Mouse (Mus musculus): ENCODE measurements around the gene Fgfr2. TPM values are rescaled to one million over a fixed set of nuclear protein-coding genes. Genes with fewer than 3 reads are reported as not detected.

Fgfr2 gene
- total RNA-seq, 2 experiments from 2014 or later, result 43.7 to 44.3 TPM

GRCm38 (mm10) chr7:132153725-132154147 is 969.4 kb downstream of the Fgfr2 start:
- no peak for DNase-seq (ENCODE audit: extremely low spot score in 1 of 2, low spot score in 1 of 2)

GRCm38 (mm10) chr7:132145227-132145800 is 977.8 kb downstream of the Fgfr2 start:
- DNase-seq (ENCODE audit: extremely low spot score in 1 of 2, low spot score in 1 of 2), result no peak

- no peak for DNase-seq (ENCODE audit: extremely low spot score in 1 of 2, low spot score in 1 of 2)
Measured at GRCm38 (mm10) chr7:132128687-132129086, 994.5 kb downstream of the Fgfr2 start.

GRCm38 (mm10) chr7:132124948-132125347 is 998.2 kb downstream of the Fgfr2 start:
- no peak for DNase-seq (ENCODE audit: extremely low spot score in 1 of 2, low spot score in 1 of 2)

- DNase-seq (ENCODE audit: extremely low spot score in 1 of 2, low spot score in 1 of 2), result no peak
Measured at GRCm38 (mm10) chr7:132123211-132123610, 999.9 kb downstream of the Fgfr2 start.

GRCm38 (mm10) chr7:132119817-132120216 is 1003.3 kb downstream of the Fgfr2 start:
- no peak for DNase-seq (ENCODE audit: extremely low spot score in 1 of 2, low spot score in 1 of 2)

GRCm38 (mm10) chr7:132111770-132112169 is 1011.4 kb downstream of the Fgfr2 start:
- no peak for DNase-seq (ENCODE audit: extremely low spot score in 1 of 2, low spot score in 1 of 2)

- DNase-seq (ENCODE audit: extremely low spot score in 1 of 2, low spot score in 1 of 2), result no peak
Measured at GRCm38 (mm10) chr7:132110308-132110707, 1012.8 kb downstream of the Fgfr2 start.

- no peak for DNase-seq (ENCODE audit: extremely low spot score in 1 of 2, low spot score in 1 of 2)
Measured at GRCm38 (mm10) chr7:132106891-132107290, 1016.3 kb downstream of the Fgfr2 start.

- DNase-seq (ENCODE audit: extremely low spot score in 1 of 2, low spot score in 1 of 2), result no peak
Measured at GRCm38 (mm10) chr7:132105326-132105725, 1017.8 kb downstream of the Fgfr2 start.

GRCm38 (mm10) chr7:132098441-132098840 is 1024.7 kb downstream of the Fgfr2 start:
- DNase-seq (ENCODE audit: extremely low spot score in 1 of 2, low spot score in 1 of 2), result no peak

- DNase-seq (ENCODE audit: extremely low spot score in 1 of 2, low spot score in 1 of 2), result no peak
Measured at GRCm38 (mm10) chr7:132094666-132095065, 1028.5 kb downstream of the Fgfr2 start.

GRCm38 (mm10) chr7:132091551-132091950 is 1031.6 kb downstream of the Fgfr2 start:
- no peak for DNase-seq (ENCODE audit: extremely low spot score in 1 of 2, low spot score in 1 of 2)

GRCm38 (mm10) chr7:132088606-132089005 is 1034.5 kb downstream of the Fgfr2 start:
- DNase-seq (ENCODE audit: extremely low spot score in 1 of 2, low spot score in 1 of 2), result no peak

- no peak for DNase-seq (ENCODE audit: extremely low spot score in 1 of 2, low spot score in 1 of 2)
Measured at GRCm38 (mm10) chr7:132088181-132088580, 1035.0 kb downstream of the Fgfr2 start.

GRCm38 (mm10) chr7:132075825-132076224 is 1047.3 kb downstream of the Fgfr2 start:
- DNase-seq (ENCODE audit: extremely low spot score in 1 of 2, low spot score in 1 of 2), result no peak

GRCm38 (mm10) chr7:132074503-132074902 is 1048.6 kb downstream of the Fgfr2 start:
- DNase-seq (ENCODE audit: extremely low spot score in 1 of 2, low spot score in 1 of 2), result no peak

- DNase-seq (ENCODE audit: extremely low spot score in 1 of 2, low spot score in 1 of 2), result no peak
Measured at GRCm38 (mm10) chr7:132070877-132071625, 1052.1 kb downstream of the Fgfr2 start.

- DNase-seq (ENCODE audit: extremely low spot score in 1 of 2, low spot score in 1 of 2), result no peak
Measured at GRCm38 (mm10) chr7:132067951-132068350, 1055.2 kb downstream of the Fgfr2 start.

GRCm38 (mm10) chr7:132067511-132067910 is 1055.6 kb downstream of the Fgfr2 start:
- DNase-seq (ENCODE audit: extremely low spot score in 1 of 2, low spot score in 1 of 2), result no peak

- DNase-seq (ENCODE audit: extremely low spot score in 1 of 2, low spot score in 1 of 2), result no peak
Measured at GRCm38 (mm10) chr7:132060116-132060515, 1063.0 kb downstream of the Fgfr2 start.

- no peak for DNase-seq (ENCODE audit: extremely low spot score in 1 of 2, low spot score in 1 of 2)
Measured at GRCm38 (mm10) chr7:132056565-132056964, 1066.6 kb downstream of the Fgfr2 start.
